Mouse (Mus musculus) CD4-positive, CD25-positive, alpha-beta regulatory T cell, adult 4 months (primary cell): Measurements from ENCODE around the gene Chid1. TPM values are rescaled to one million over a fixed set of nuclear protein-coding genes. Genes with fewer than 3 reads are reported as not detected.

Experiments used
- ATAC-seq: one replicate; pipeline ENCODE4 v1.8.0; 2017
- polyA plus RNA-seq, 2 experiments: library from polyadenylated mRNA; unstranded; fragments of 100-300 nt; shearing (Covaris generic); gene quantifications; one replicate each; pipeline ENCODE4 v1.2.1; 2017

The Chid1 gene
- polyA plus RNA-seq, 2 experiments from 2014 or later, result 21.9 to 23.4 TPM

DNA sequence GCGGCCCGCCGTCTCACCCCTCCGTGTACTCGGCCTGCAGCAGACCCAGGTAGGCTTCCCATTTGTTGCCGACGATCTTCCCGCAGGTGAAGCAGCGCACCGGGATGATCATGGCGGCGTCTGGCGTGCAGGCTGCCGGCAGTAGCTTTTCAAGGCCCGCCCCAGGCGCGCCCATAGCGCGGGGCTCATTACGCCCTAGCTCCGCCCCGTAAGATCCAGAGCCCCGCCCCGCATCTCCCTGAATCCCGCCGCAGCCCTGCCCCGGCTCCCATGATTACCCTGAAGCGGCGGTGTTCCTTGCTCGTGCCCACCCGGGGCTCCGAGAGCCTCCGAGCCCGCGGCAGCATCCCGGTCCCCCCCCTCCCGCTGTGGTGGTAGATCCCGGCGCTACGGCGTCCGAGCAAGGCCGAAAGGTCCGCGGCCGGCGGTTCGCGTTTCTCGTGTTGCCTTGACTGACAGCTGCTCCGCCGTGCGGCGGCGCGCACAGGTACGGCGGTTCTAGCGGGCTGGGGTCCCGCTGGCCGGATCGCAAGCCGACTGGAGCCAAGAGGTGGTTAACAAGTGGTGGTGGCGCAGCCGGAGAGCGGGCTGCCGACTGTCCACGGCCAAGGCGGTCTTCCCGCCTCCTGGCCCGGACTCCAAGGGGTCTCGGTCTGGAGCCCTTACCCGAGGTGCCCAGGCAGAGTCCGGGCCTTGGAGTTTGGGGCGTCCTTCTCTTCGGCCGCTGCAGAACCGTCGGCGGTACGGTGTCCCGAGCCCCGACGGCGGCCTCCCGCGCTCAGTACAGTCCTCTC is 64.4 kb downstream of the Chid1 start, which contains the start of the genes Polr2l and Tspan4:
Polr2l (minus strand) TSS at position 122 of the 794 bp plus-strand sequence.
Tspan4 (plus strand) TSS at position 230 of the 794 bp plus-strand sequence.
- ATAC-seq, result peak; percentile 92

DNA sequence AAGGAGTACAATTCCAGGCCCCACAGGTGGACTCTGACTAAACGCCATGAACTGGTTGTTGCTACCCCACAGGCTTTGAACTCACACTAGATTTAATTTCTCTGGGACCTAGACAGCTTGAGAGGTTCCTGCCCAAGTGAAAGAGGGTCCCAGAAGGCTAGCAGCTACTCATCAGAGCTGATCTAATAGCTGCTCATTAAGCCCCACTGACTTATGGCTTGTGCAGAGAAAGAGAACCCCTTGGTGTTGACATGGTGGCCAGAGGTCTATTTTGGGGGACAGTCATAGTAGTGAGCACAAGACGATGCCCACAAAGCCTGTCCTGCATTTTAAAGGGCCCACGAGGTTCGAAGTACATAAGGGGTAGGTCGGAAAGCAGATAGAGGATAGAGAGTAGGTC is 65.5 kb downstream of the Chid1 start:
- no peak for ATAC-seq

DNA sequence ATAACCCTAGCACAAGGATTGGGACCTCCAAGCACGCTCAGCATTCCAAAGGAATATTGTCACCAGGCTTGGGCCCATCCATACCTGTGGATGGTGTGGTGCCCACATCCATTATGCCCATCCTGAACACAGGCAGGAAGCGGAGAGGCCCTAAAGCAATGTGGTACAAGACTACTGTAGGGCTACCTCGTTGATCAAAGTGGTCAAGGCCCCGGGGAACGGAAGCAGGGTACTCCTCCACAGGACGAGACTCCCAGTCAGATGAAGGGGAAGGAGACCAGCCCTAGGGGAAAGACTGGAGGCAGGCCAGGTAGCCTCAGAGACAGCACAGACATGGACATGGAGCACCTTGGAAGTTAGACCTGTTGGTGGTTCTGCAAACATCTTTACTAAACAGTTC is 66.9 kb downstream of the Chid1 start:
- no peak for ATAC-seq

GRCm38 (mm10) chr7:141472226-141472625 is 67.4 kb downstream of the Chid1 start:
- no peak for ATAC-seq

- ATAC-seq, result no peak
These were observed 68.4 kb downstream of the Chid1 start for GRCm38 (mm10) chr7:141471236-141471635.

DNA sequence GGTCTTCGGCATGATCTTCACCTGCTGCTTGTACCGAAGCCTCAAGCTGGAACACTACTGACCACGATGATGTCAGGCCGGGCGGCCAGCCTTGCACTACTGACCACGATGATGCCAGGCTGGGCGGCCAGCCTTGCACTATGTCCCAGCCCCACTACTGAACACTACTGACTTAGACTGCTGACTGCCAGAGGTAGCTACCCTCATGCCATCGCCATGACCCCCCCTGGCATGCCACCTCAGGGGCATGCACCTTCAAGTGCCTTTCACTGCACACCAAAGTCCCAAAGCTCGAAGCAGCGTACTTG is 69.1 kb downstream of the Chid1 start:
- no peak for ATAC-seq

DNA sequence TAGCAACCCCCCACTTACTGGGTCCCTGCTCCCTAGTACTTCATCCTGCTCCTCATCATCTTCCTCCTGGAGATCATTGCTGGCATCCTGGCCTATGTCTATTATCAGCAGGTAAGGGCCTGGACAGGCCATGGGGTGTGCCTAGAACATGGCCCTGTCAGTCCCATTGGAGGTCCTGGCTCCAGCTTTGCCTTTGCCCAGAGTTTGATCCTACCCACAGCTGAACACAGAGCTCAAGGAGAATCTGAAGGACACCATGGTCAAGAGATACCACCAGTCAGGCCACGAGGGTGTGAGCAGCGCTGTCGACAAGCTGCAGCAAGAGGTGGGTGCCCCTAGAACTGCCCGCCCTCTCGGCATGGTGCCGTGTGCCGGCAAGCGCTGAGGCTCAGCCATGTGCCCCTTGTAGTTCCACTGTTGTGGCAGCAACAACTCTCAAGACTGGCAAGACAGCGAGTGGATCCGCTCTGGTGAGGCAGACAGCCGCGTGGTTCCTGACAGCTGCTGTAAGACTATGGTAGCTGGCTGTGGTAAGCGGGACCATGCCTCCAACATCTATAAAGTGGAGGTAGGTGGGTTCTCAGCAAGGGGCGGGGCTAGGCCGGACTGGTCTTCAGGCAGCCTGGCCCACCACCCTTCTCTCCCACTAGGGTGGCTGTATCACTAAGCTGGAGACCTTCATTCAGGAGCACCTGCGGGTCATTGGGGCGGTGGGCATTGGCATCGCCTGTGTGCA is 69.6 kb downstream of the Chid1 start:
- ATAC-seq, result no peak

DNA sequence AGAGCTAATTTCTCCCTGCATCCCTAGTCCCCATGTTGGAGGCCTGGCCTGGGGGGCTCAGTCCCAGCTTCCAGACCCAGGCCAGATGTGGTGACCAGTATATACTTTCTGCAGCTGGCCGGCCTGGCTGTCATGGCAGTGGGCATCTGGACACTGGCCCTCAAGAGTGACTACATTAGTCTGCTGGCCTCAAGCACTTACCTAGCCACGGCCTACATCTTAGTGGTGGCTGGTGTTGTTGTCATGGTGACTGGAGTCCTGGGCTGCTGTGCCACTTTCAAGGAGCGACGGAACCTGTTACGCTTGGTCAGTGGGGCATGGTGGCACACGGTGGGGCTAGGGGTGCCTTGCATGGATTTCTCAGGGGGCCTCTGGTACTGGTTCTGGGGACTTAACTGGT is 70.3 kb downstream of the Chid1 start:
- ATAC-seq, result no peak

DNA sequence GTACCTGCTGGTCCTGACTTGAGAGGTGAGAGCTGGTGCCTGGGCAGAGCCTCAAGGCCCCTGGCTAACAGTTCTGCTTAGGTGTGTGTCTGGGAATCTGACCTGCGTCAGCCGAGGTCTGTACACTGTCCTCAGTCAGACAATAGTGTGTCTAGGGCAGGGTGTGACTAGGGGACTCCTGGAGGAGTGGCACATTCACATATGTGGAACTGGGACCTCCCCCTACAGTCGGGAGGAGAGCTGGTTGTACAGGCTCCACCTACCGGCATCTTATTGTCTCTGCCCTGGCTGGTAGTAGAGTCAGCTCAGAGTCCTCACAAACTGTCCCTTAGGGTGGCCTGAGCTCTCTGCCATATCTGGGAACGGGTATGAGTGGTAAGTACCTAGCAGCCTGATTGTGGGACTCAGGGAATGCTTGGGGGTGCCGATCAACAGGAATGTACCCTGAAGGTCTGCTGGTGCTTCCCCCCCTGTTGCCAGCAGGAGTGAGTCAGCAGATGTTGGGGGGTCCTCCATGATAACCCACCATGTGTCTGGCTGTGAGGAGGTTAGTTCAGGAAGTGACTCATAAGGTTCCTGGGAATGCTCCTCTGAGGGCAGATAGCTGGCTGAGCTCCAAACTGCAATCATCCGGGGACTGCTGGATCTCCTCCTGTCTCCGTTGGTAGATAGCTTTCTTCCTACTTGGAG is 71.0 kb downstream of the Chid1 start:
- ATAC-seq, result peak; percentile 50

DNA sequence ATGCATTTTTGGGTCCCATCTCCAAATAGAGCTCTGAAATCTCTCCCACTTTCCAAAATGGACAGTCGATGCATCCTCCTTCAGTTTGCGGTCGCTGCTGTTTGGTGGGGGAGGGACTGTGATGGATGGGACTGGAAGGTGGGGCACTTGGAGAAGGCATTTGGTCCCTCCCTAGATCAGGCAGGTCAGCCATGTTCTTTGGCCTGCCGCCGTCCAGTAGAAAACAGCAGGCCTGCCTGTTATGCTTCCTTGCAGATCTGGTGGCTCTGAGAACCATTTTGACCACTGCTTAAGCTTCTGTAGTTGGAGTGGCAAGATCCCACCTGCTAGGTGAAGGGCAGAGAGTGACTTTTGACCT is 71.5 kb downstream of the Chid1 start:
- ATAC-seq, result no peak

DNA sequence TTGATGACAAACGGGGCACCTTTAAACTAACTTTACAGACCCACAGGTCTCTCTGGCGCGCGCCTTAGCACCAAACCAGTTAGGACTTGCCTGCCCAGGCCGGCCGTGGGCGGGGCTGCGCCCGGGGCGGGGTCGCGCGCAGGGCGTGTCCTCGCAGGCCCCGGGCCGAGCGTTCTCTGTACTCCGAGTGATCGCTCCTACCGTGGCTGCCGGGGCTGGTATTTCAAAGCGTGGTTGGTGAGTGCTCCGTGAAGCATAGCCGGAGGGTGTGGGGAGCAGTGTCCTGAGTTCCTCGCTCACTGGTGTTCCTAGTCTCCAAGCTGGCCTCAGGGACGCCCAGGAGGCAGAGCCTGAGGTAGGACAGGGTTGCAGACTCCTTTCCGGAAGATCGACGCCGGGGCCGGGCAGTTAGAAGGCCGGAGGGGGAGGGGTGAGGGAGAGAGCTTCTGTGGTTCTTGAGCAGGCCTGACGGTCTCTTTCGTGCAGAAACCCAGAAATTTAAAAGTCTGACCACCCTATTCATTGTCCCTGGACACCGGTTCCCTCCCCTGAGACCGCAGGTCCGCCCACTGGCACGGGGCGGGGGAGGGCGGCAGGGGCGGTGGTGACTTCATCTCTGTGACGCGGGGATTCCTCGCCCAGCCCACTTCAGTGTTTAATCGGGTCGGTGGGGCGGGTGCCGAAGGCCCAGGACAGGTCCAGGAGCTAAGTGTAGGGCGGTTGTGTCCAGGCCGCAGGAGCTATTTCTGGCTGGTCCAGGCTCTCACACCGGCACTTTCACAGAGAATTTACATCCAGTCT is 72.2 kb downstream of the Chid1 start, which contains the start of gene Cd151:
Cd151 (plus strand) TSS at position 163 of the 801 bp plus-strand sequence.
- ATAC-seq, result peak; percentile 74

GRCm38 (mm10) chr7:141466607-141467148 is 73.0 kb downstream of the Chid1 start:
- ATAC-seq, result no peak

GRCm38 (mm10) chr7:141466045-141466394 is 73.6 kb downstream of the Chid1 start:
- ATAC-seq, result no peak

GRCm38 (mm10) chr7:141465388-141466044 is 74.1 kb downstream of the Chid1 start:
- ATAC-seq, result no peak

DNA sequence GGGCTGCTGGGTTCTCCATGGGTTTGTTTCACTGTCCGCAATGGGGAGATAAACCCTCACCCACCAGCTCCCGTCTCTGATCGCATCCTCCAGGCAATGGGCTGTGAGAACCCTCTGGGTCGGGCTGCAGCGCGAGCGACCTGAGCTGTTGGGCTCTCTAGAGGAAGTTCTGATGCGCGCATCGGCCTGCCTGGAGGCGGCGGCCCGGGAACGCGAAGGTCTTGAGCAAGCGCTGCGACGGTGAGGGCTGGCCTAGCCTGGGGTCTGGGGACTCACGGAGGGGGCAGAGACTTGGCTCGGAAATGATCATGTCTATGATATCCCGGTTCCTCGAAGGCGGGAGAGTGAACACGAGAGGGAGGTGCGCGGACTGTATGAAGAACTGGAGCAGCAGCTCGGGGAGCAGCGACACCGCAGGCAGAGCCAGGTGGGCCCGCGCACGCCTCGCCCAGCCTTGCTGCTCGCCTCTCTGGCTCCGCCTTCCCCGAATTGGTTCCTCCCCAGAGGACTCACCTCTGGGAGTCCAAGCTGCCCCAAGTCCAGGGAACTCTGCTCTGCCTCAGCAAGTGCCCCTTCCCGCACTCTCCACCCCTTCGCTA is 75.0 kb downstream of the Chid1 start:
- ATAC-seq, result no peak

GRCm38 (mm10) chr7:141463824-141464602 is 75.6 kb downstream of the Chid1 start:
- no peak for ATAC-seq

DNA sequence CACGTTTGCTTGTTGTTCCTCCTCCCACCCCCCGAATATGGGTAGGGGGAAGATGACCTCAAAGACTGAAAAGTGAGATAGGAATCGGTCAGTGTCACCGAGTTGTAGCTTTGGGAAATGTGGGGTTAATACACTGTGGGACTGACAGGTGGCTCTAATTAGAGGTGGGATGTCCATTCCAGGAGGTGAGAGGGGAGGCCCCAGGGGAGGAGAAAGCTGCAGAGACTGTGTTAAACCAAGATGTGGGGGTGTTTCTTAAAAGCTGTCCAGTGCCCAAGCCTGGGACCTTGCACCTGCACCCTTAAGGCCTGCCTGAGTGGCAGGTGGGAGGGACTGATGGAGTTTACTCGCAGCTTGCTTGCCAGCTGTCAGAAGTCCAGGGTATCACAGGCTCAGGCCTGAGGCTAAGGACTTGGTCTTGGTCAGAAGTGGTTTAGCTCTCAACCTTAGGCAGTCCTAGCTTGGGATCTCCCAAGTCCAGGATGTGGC is 77.3 kb downstream of the Chid1 start:
- ATAC-seq, result no peak

GRCm38 (mm10) chr7:141461521-141462332 is 77.9 kb downstream of the Chid1 start:
- ATAC-seq, result no peak

DNA sequence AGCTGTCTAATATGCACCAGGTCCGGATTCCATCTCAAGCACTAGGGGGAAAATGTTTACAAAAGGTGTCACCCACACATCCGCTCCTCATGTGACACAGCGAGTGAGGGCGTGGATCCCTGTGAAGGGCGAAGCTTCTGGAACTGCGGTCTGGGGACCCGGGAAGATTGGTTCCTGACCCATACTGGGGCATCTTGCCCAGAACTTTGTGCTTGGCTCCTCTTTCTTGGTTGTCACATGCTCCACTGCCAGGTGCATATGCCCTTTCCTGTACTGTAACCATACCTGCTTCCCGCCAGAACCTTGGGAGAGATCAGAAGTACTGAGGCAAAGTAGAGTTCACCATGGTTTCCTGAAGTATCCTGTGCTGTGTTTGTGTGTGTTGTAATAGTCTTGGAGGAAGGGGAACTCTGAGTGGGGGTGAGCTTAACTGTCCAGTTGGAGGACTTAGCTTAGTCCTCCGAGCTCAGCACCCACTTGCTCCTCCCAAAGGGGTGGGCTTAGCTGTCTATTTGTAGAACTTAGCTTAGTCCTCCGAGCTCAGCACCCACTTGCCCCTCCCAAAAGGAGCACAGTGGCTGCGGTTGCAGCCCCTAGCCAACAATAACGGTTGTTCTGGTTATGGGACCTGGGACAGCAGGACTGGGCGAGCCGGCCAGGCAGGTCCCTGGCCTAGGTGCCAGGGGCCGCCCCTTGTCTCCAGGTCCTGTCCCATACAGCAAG is 79.1 kb downstream of the Chid1 start, which contains the start of gene Cracr2b:
Cracr2b (plus strand) TSS at position 704 of the 723 bp plus-strand sequence.
- ATAC-seq, result no peak
